Comparison of ENCODE assay signal across 8 mouse cellular contexts in genomic region chr11:88054589-88054988, GRCm38 (mm10). TPM values are rescaled to one million over a fixed set of nuclear protein-coding genes. Genes with fewer than 3 reads are reported as not detected.
DNase-seq lines count a peak whose midpoint lies in the region; ATAC-seq and TF ChIP-seq lines count a peak whose summit lies in the region.

No protein-coding gene starts in this region.

- no peak overlapping the region for H3K4me3 ChIP-seq in liver, adult 2 months (ENCODE audit: insufficient read depth, low read depth, low read length)

- H3K36me3 ChIP-seq in liver, adult 2 months (ENCODE audit: control insufficient read depth, insufficient read depth, low read length) = peaks cover 16% of the 10 kb centered on the region

- no peaks in the 10 kb centered on the region for H3K79me2 ChIP-seq in liver, adult 2 months (ENCODE audit: control insufficient read depth, insufficient read depth, low read length)

- in situ Hi-C loops in Patski (cut with MboI; ENCODE audit: low pct_unique_long_range_greater_than_20kb) = loop anchor here (10.0 kb wide), 1 partner anchor 770 kb away; no protein-coding TSS in a partner anchor

- no peak overlapping the region for H3K9ac ChIP-seq in liver, adult 2 months (ENCODE audit: low read depth, low read length)

- no peak overlapping the region for H3K27ac ChIP-seq in liver, adult 2 months (replicated peaks; ENCODE audit: insufficient read depth, low read depth, low read length)

- H3K4me1 ChIP-seq in liver, adult 2 months (ENCODE audit: control insufficient read depth, insufficient read depth, low read length) = no peaks in the 10 kb centered on the region

- peak; percentile 34 to 80 for DNase-seq in adrenal gland, adult (ENCODE audit: inconsistent age in 2 of 2, low spot score in 1 of 2)
- no peak for DNase-seq in adrenal gland, adult 8-10 months
- DNase-seq in layer of hippocampus, adult 11-12 months (ENCODE audit: low spot score) = peak; percentile 48
- DNase-seq in layer of hippocampus, adult 9-10 months (ENCODE audit: low spot score) = no peak
- DNase-seq in Patski (ENCODE audit: low read depth, low spot score) = no peak
- DNase-seq in liver, adult 2 months (ENCODE audit: extremely low read depth, low read depth, low spot score) = peak; percentile 43
- DNase-seq in retina, embryonic 14.5 days (ENCODE audit: low spot score) = peak; percentile 84

- POLR2A ChIA-PET in Patski (lab: Charles Lee) = interaction anchor here (0.9 to 1.9 kb wide), 5 partner anchors 66 to 148 kb away, joined by 4 to 9 read pairs (median 4); no protein-coding TSS in a partner anchor

- no peaks in the 10 kb centered on the region for H3K27me3 ChIP-seq in Patski
- H3K27me3 ChIP-seq in liver, adult 2 months (ENCODE audit: control insufficient read depth, insufficient read depth, low read length) = no peaks in the 10 kb centered on the region

- WGBS in liver, adult 2 months = 53% methylated on average over 1 of the region's 1 CpGs

- no peak for TF ChIP-seq POLR2A in liver, adult 2 months (IDR thresholded peaks at IDR 0.05; ENCODE audit: extremely low read depth, insufficient read depth, low read length)

- ATAC-seq in Patski = no peak
- ATAC-seq in erythroid progenitor cell, adult 5-6 weeks (replicated peaks; ENCODE audit: low FRiP score, poor library complexity, severe bottlenecking) = peak; percentile 69

- CTCF ChIA-PET in Patski (lab: Charles Lee) = interaction anchor here (0.7 to 4.3 kb wide), 18 partner anchors 9 to 160 kb away, joined by 3 to 39 read pairs (median 4); partner anchors contain the start of gene Mrps23

- peak; percentile 62 for TF ChIP-seq CTCF in Patski (IDR thresholded peaks at IDR 0.05)
- peak; percentile 50 for TF ChIP-seq CTCF in liver, adult 2 months (IDR thresholded peaks at IDR 0.05; ENCODE audit: low read depth, low read length)

RNA-seq across cellular contexts. Expression of gene Srsf1, which starts 7.4 kb away (rescaled TPM):
- 100 to 1,000 TPM; 230 to 311 (median 252) TPM for total RNA-seq in adrenal gland, adult 8-10 months (2022)
- 301 TPM for polyA plus RNA-seq in Patski (2021)
- 312 and 323 TPM in 2 replicates for total RNA-seq in erythroid progenitor cell, adult 5-6 weeks (2015; ENCODE audit: low replicate concordance)
- 485 and 568 TPM in 2 replicates for total RNA-seq in erythroid progenitor cell, adult 5-6 weeks (2017; ENCODE audit: low replicate concordance)
- 72.0 and 84.0 TPM in 2 replicates for total RNA-seq in liver, adult 2 months (2014; rRNA removed)
- 33.4 and 44.1 TPM in 2 replicates for polyA plus RNA-seq in liver, adult 2 months (2012; rRNA removed)

RNA-seq across cellular contexts. Expression of gene Vezf1, which starts 13.5 kb away (rescaled TPM):
- 10 to 100 TPM; 42.1 to 71.0 (median 59.4) TPM for total RNA-seq in adrenal gland, adult 8-10 months (2022)
- 56.7 TPM for polyA plus RNA-seq in Patski (2021)
- 29.6 and 37.3 TPM in 2 replicates for total RNA-seq in erythroid progenitor cell, adult 5-6 weeks (2015; ENCODE audit: low replicate concordance)
- total RNA-seq in erythroid progenitor cell, adult 5-6 weeks (2017; ENCODE audit: low replicate concordance) = 16.3 and 17.8 TPM in 2 replicates
- total RNA-seq in liver, adult 2 months (2014; rRNA removed) = 5.8 and 6.6 TPM in 2 replicates
- polyA plus RNA-seq in liver, adult 2 months (2012; rRNA removed) = 3.6 and 3.8 TPM in 2 replicates

RNA-seq across cellular contexts. Expression of gene Cuedc1, which starts 43.3 kb away (rescaled TPM):
- total RNA-seq in adrenal gland, adult 8-10 months (2022) = 100 to 1,000 TPM in 2 of 4 experiments, 10 to 100 TPM in 2; 46.1 to 114 (median 84.3) TPM
- polyA plus RNA-seq in Patski (2021) = 42.0 TPM
- total RNA-seq in erythroid progenitor cell, adult 5-6 weeks (2015; ENCODE audit: low replicate concordance) = 0.84 TPM in 1 of 2 replicates, not detected in the other
- 0.39 TPM in 1 of 2 replicates, not detected in the other for total RNA-seq in erythroid progenitor cell, adult 5-6 weeks (2017; ENCODE audit: low replicate concordance)
- 0.87 and 1.5 TPM in 2 replicates for total RNA-seq in liver, adult 2 months (2014; rRNA removed)
- polyA plus RNA-seq in liver, adult 2 months (2012; rRNA removed) = 1.1 and 1.7 TPM in 2 replicates

Comparison
In these comparisons a context has a peak if more than half of its experiments do, and no peak if none do; other contexts are left out.
1. DNase-seq: peak in adrenal gland, adult (2 of 2), layer of hippocampus, adult 11-12 months (single experiment), liver, adult 2 months (single experiment) and retina, embryonic 14.5 days (single experiment); none in adrenal gland, adult 8-10 months (single experiment), layer of hippocampus, adult 9-10 months (single experiment) and Patski (single experiment).
2. RNA of gene Cuedc1, which starts 43.3 kb away (total RNA-seq): 46.1 to 114 TPM in adrenal gland, adult 8-10 months; 0.87 to 1.5 TPM in liver, adult 2 months and 0.39 to 0.84 TPM in erythroid progenitor cell, adult 5-6 weeks; every median in the first group is over 10 times any median in the second.